Mouse (Mus musculus) MEL (cell line): ENCODE results near the gene Cfap299.

Experiments
- CTCF ChIP-seq, 3 experiments: IDR thresholded peaks in 2 of 3; conservative IDR thresholded peaks in 1 of 3; 2 replicates each; pipeline ENCODE4 v1.5.1; 2011 to 2012; ENCODE audit warnings: low read length in 3 of 3, low read depth in 2 of 3, mild to moderate bottlenecking in 2 of 3, improper control_type of control experiment in 1 of 3, inconsistent platforms in 1 of 3, mixed read lengths in 1 of 3, moderate library complexity in 1 of 3; ENCODE audit not compliant: control insufficient read depth in 1 of 3, insufficient read depth in 1 of 3, poor library complexity in 1 of 3, severe bottlenecking in 1 of 3
- GATA1 ChIP-seq: IDR thresholded peaks from 2 replicates; pipeline ENCODE4 v1.6.1; 2011; ENCODE audit warnings: low read depth, low read length, improper control_type of control experiment
- POLR2A ChIP-seq, 2 experiments: IDR thresholded peaks; 2 replicates each; pipeline ENCODE4 v1.6.1; 2011 to 2012; ENCODE audit warnings: low read length in 2 of 2, mild to moderate bottlenecking in 2 of 2, control low read depth in 1 of 2, improper control_type of control experiment in 1 of 2, low read depth in 1 of 2, moderate library complexity in 1 of 2; ENCODE audit not compliant: control insufficient read depth in 1 of 2, insufficient read depth in 1 of 2, poor library complexity in 1 of 2
- TAL1 ChIP-seq: IDR thresholded peaks from 2 replicates; pipeline ENCODE4 v1.6.1; 2012; ENCODE audit warnings: mild to moderate bottlenecking, inconsistent platforms, low read length, moderate library complexity, mixed read lengths
- UBTF ChIP-seq: IDR thresholded peaks from 2 replicates; pipeline ENCODE4 v1.6.1; 2012; ENCODE audit warnings: low read depth, mild to moderate bottlenecking, inconsistent platforms, low read length, improper control_type of control experiment, moderate library complexity, borderline replicate concordance; ENCODE audit not compliant: insufficient read depth
- USF1 ChIP-seq: IDR thresholded peaks from 2 replicates; pipeline ENCODE4 v1.6.1; 2014; ENCODE audit warnings: low read depth, mild to moderate bottlenecking, inconsistent platforms, low read length, improper control_type of control experiment, moderate library complexity

DNA sequence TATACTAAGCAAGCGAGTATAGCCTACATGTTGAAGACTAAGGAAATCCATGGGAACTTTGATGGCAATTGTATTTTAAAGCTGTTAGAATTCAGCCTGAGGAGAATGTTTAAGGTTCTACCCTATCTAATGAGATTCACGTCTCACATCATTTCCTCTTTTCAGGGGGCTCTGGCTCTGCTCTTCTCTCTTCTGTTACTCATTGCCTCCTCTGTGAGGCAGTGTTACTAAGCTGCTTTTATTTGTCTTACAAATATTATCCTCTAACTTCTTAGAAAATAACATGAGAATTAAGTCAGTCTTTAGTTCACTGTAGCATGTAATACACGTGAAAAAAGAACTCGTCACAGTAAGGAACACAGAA is 246.3 kb downstream of the Cfap299 start:
- TF ChIP-seq CTCF (IDR thresholded peaks at IDR 0.05 in 2 of 3, conservative IDR thresholded peaks at IDR 0.05 in 1 of 3; ENCODE audit: control insufficient read depth in 1 of 3, insufficient read depth in 1 of 3, low read depth in 2 of 3, low read length in 3 of 3, poor library complexity in 1 of 3, severe bottlenecking in 1 of 3), result no peak
- no peak for TF ChIP-seq POLR2A (IDR thresholded peaks at IDR 0.05; ENCODE audit: control insufficient read depth in 1 of 2, insufficient read depth in 1 of 2, low read depth in 1 of 2, low read length in 2 of 2, poor library complexity in 1 of 2)
- no peak for TF ChIP-seq GATA1
- TF ChIP-seq TAL1, result no peak
- TF ChIP-seq UBTF, result no peak
- TF ChIP-seq USF1, result no peak
